Mouse (Mus musculus) kidney, embryonic 14.5 days (tissue): Measurements from ENCODE around the gene Ano6. TPM values are rescaled to one million over a fixed set of nuclear protein-coding genes. Genes with fewer than 3 reads are reported as not detected.

Experiments
- ATAC-seq: fragments of 200-750 bp; cut with Nextera tagmentation; 2 replicates; pipeline ENCODE4 v1.8.0; 2017; ENCODE audit warnings: moderate number of reproducible peaks, mild to moderate bottlenecking, moderate TSS enrichment, moderate library complexity; ENCODE audit not compliant: low FRiP score, low TSS enrichment
- H3K27ac ChIP-seq: fragments of 300-500 bp; sonication (generic); 2 replicates; pipeline ENCODE4 v1.5.1; 2014; ENCODE audit warnings: low read depth, mild to moderate bottlenecking, low read length, moderate library complexity, mixed read lengths
- H3K27me3 ChIP-seq: fragments of 300-500 bp; sonication (generic); 2 replicates; pipeline ENCODE4 v1.6.1; 2014; ENCODE audit warnings: mild to moderate bottlenecking, low read length; ENCODE audit not compliant: control insufficient read depth, insufficient read depth
- H3K36me3 ChIP-seq: fragments of 300-500 bp; sonication (generic); 2 replicates; pipeline ENCODE4 v1.6.1; 2014; ENCODE audit warnings: low read length, mixed read lengths; ENCODE audit not compliant: control insufficient read depth, insufficient read depth
- H3K4me1 ChIP-seq: fragments of 300-500 bp; sonication (generic); 2 replicates; pipeline ENCODE4 v1.6.1; 2014; ENCODE audit warnings: low read length, mixed read lengths; ENCODE audit not compliant: control insufficient read depth, insufficient read depth
- H3K4me2 ChIP-seq: fragments of 300-500 bp; sonication (generic); replicated peaks from 2 replicates; pipeline ENCODE4 v1.6.1; 2014; ENCODE audit warnings: low read depth, mild to moderate bottlenecking, low read length
- H3K4me3 ChIP-seq: fragments of 300-500 bp; sonication (generic); 2 replicates; pipeline ENCODE4 v1.5.1; 2014; ENCODE audit warnings: mild to moderate bottlenecking, low read length
- H3K9ac ChIP-seq: fragments of 300-500 bp; sonication (generic); 2 replicates; pipeline ENCODE4 v1.6.1; 2014; ENCODE audit warnings: low read depth, mild to moderate bottlenecking, low read length, moderate library complexity
- H3K9me3 ChIP-seq: fragments of 300-500 bp; sonication (generic); 2 replicates; pipeline ENCODE4 v1.6.1; 2016; ENCODE audit warnings: low read length; ENCODE audit not compliant: control insufficient read depth
- WGBS: fragments of 180-500 bp; shearing (Covaris S2); extraction: QIAGEN DNeasy Blood & Tissue Kit; methylation state at CpG from one replicate; pipeline ENCODE4 v1.1.7; 2014; 5-methylcytosine and 5-hydroxymethylcytosine counted together
- polyA plus RNA-seq: library from polyadenylated mRNA; unstranded; fragments of >200 nt; fragmentation: Nextera tagmentation; extraction: Ambion mirVana; gene quantifications from 2 replicates; pipeline ENCODE4 v1.2.1, GENCODE M21; 2014

Gene Ano6
- polyA plus RNA-seq, 1 experiment from 2014 or later = 54.3 TPM

- WGBS = 66% methylated on average over 8 of the region's 8 CpGs
- H3K9ac ChIP-seq = no peak overlapping the region
- no peaks in the 10 kb centered on the region for H3K4me1 ChIP-seq
- H3K4me2 ChIP-seq = no peak overlapping the region
- H3K27me3 ChIP-seq = no peaks in the 10 kb centered on the region
- no peak for ATAC-seq
- H3K36me3 ChIP-seq = no peaks in the 10 kb centered on the region
- no peak overlapping the region for H3K27ac ChIP-seq
- no peaks in the 10 kb centered on the region for H3K9me3 ChIP-seq
- H3K4me3 ChIP-seq = no peak overlapping the region
Observed at GRCm38 (mm10) chr15:95751832-95752676, 38.6 kb upstream of the Ano6 start.

- no peak for ATAC-seq
- WGBS = 80% methylated on average over 5 of the region's 5 CpGs
- Histone ChIP-seq H3K36me3 (no peaks in the 10 kb centered on the region), H3K4me2 (no peak overlapping the region), H3K27me3 (no peaks in the 10 kb centered on the region), H3K9ac (no peak overlapping the region), H3K9me3 (no peaks in the 10 kb centered on the region), H3K4me3 (no peak overlapping the region), H3K4me1 (no peaks in the 10 kb centered on the region), H3K27ac (no peak overlapping the region)
Observed at GRCm38 (mm10) chr15:95752677-95753019, 38.0 kb upstream of the Ano6 start.

- Histone ChIP-seq H3K4me2 (no peak overlapping the region), H3K4me1 (no peaks in the 10 kb centered on the region), H3K4me3 (no peak overlapping the region), H3K9ac (no peak overlapping the region), H3K27me3 (no peaks in the 10 kb centered on the region), H3K27ac (no peak overlapping the region), H3K36me3 (no peaks in the 10 kb centered on the region), H3K9me3 (no peaks in the 10 kb centered on the region)
- ATAC-seq = no peak
- 77% methylated on average over 4 of the region's 5 CpGs for WGBS
Observed at GRCm38 (mm10) chr15:95753031-95753430, 37.6 kb upstream of the Ano6 start.

- peak; percentile 87 for ATAC-seq
- Histone ChIP-seq H3K36me3 (no peaks in the 10 kb centered on the region), H3K4me2 (no peak overlapping the region), H3K4me3 (no peak overlapping the region), H3K27me3 (no peaks in the 10 kb centered on the region), H3K27ac (no peak overlapping the region), H3K9ac (no peak overlapping the region), H3K9me3 (no peaks in the 10 kb centered on the region), H3K4me1 (no peaks in the 10 kb centered on the region)
- 32% methylated on average over 10 of the region's 10 CpGs for WGBS
Observed at GRCm38 (mm10) chr15:95757169-95757568, 33.5 kb upstream of the Ano6 start.

GRCm38 (mm10) chr15:95758069-95758468 is 32.6 kb upstream of the Ano6 start:
- Histone ChIP-seq H3K9me3 (no peaks in the 10 kb centered on the region), H3K9ac (no peak overlapping the region), H3K27me3 (no peaks in the 10 kb centered on the region), H3K27ac (no peak overlapping the region), H3K4me3 (no peak overlapping the region), H3K4me2 (no peak overlapping the region), H3K4me1 (no peaks in the 10 kb centered on the region), H3K36me3 (no peaks in the 10 kb centered on the region)
- WGBS = 78% methylated on average over 5 of the region's 5 CpGs
- ATAC-seq = no peak

- no peaks in the 10 kb centered on the region for H3K9me3 ChIP-seq
- H3K9ac ChIP-seq = no peak overlapping the region
- no peak for ATAC-seq
- no peak overlapping the region for H3K27ac ChIP-seq
- no peaks in the 10 kb centered on the region for H3K27me3 ChIP-seq
- H3K4me1 ChIP-seq = no peaks in the 10 kb centered on the region
- WGBS = 86% methylated on average over 12 of the region's 12 CpGs
- no peak overlapping the region for H3K4me3 ChIP-seq
- no peaks in the 10 kb centered on the region for H3K36me3 ChIP-seq
- no peak overlapping the region for H3K4me2 ChIP-seq
Observed at GRCm38 (mm10) chr15:95758696-95759434, 31.8 kb upstream of the Ano6 start.

- no peak overlapping the region for H3K9ac ChIP-seq
- H3K4me3 ChIP-seq = no peak overlapping the region
- no peaks in the 10 kb centered on the region for H3K4me1 ChIP-seq
- WGBS = 54% methylated on average over 6 of the region's 6 CpGs
- no peaks in the 10 kb centered on the region for H3K36me3 ChIP-seq
- no peak overlapping the region for H3K27ac ChIP-seq
- no peak overlapping the region for H3K4me2 ChIP-seq
- no peak for ATAC-seq
- H3K27me3 ChIP-seq = no peaks in the 10 kb centered on the region
- H3K9me3 ChIP-seq = no peaks in the 10 kb centered on the region
Observed at GRCm38 (mm10) chr15:95759857-95760256, 30.8 kb upstream of the Ano6 start.

GRCm38 (mm10) chr15:95761420-95761819 is 29.2 kb upstream of the Ano6 start:
- no peaks in the 10 kb centered on the region for H3K36me3 ChIP-seq
- no peaks in the 10 kb centered on the region for H3K27me3 ChIP-seq
- H3K4me1 ChIP-seq = no peaks in the 10 kb centered on the region
- no peak overlapping the region for H3K9ac ChIP-seq
- no peak overlapping the region for H3K27ac ChIP-seq
- H3K4me3 ChIP-seq = no peak overlapping the region
- H3K9me3 ChIP-seq = no peaks in the 10 kb centered on the region
- WGBS = 56% methylated on average over 7 of the region's 7 CpGs
- H3K4me2 ChIP-seq = no peak overlapping the region
- no peak for ATAC-seq

- no peak overlapping the region for H3K27ac ChIP-seq
- 38% methylated on average over 12 of the region's 12 CpGs for WGBS
- H3K27me3 ChIP-seq = no peaks in the 10 kb centered on the region
- no peak overlapping the region for H3K4me3 ChIP-seq
- no peaks in the 10 kb centered on the region for H3K9me3 ChIP-seq
- no peaks in the 10 kb centered on the region for H3K4me1 ChIP-seq
- no peak overlapping the region for H3K9ac ChIP-seq
- peak; percentile 87 for ATAC-seq
- H3K4me2 ChIP-seq = no peak overlapping the region
- H3K36me3 ChIP-seq = no peaks in the 10 kb centered on the region
Observed at GRCm38 (mm10) chr15:95762661-95763303, 27.9 kb upstream of the Ano6 start.
